In the genomic region with DNA sequence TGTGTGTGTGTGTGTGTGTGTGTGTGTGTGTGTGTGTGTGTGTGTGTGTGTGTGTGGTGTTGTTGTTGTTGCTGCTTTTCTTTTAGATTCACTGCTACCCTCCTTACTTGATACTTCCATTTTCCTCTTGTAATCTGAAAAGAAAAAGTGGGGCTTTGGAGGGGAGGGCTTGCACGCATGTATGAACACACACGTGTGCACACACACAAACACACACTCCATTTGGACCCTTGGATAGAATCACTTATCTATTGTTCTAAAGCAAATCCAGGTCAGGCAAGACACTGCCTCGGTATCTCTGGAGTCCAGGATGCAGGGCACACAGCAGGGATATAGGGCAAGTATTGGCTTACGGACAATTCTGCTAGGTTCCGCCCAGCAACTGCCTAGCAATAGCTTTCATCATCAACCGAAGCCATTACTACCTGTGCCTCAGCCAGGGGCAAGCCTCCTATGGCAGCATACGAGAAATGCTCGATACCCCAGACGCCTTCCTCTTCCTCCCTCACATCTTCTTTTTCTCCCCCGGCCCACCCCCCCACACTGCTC, we compare ENCODE assay signal across 12 mouse cellular contexts. TPM values are rescaled to one million over a fixed set of nuclear protein-coding genes. Genes with fewer than 3 reads are reported as not detected.
A peak's percentile ranks its signal among the peaks of the same experiment; 100 is the strongest.
DNase-seq lines count a peak whose midpoint lies in the region; ATAC-seq and TF ChIP-seq lines count a peak whose summit lies in the region.
"Had no signal": no experiment of that assay in that cellular context is flagged by ENCODE, and none has a peak within 500 bp of the region (broad histone marks: within the 10 kb centered on the region; RNA-seq: fewer than 3 reads in every experiment).

No protein-coding gene starts in this region.

- H3K27me3 ChIP-seq in lung, embryonic 14.5 days (ENCODE audit: insufficient read depth, low read length), result no peaks in the 10 kb centered on the region
- no peaks in the 10 kb centered on the region for H3K27me3 ChIP-seq in forebrain, embryonic 11.5 days (ENCODE audit: control insufficient read depth, insufficient read depth, low read length)
- no peaks in the 10 kb centered on the region for H3K27me3 ChIP-seq in midbrain, embryonic 14.5 days (ENCODE audit: control insufficient read depth, insufficient read depth, low read length)

- no peaks in the 10 kb centered on the region for H3K9me3 ChIP-seq in lung, embryonic 14.5 days (ENCODE audit: low read depth, low read length)
- H3K9me3 ChIP-seq in forebrain, embryonic 11.5 days (ENCODE audit: control insufficient read depth, low read length), result no peaks in the 10 kb centered on the region
- H3K9me3 ChIP-seq in midbrain, embryonic 14.5 days (ENCODE audit: control insufficient read depth, low read length), result no peaks in the 10 kb centered on the region

- peaks cover 4% of the 10 kb centered on the region; the same call in 1 of the 2 replicates for H3K4me1 ChIP-seq in lung, embryonic 14.5 days (ENCODE audit: insufficient read depth)
- H3K4me1 ChIP-seq in lung, adult 2 months (ENCODE audit: control insufficient read depth, insufficient read depth, low read length), result peaks cover 7% of the 10 kb centered on the region
- H3K4me1 ChIP-seq in forebrain, embryonic 11.5 days (replicated peaks; ENCODE audit: control insufficient read depth, insufficient read depth, low read length), result peaks cover 5% of the 10 kb centered on the region
- H3K4me1 ChIP-seq in midbrain, embryonic 14.5 days (ENCODE audit: control insufficient read depth, insufficient read depth, low read length), result peaks cover 21% of the 10 kb centered on the region

- H3K36me3 ChIP-seq in lung, embryonic 14.5 days (ENCODE audit: insufficient read depth), result peaks cover 46% of the 10 kb centered on the region
- H3K36me3 ChIP-seq in forebrain, embryonic 11.5 days (ENCODE audit: control insufficient read depth, insufficient read depth, low read length), result no peaks in the 10 kb centered on the region
- H3K36me3 ChIP-seq in midbrain, embryonic 14.5 days (ENCODE audit: control insufficient read depth, insufficient read depth, low read length), result no peaks in the 10 kb centered on the region

- no peak overlapping the region for H3K4me3 ChIP-seq in gastrocnemius, adult 2 months
- H3K4me3 ChIP-seq in lung, embryonic 14.5 days (ENCODE audit: low read depth, low read length), result no peak overlapping the region
- H3K4me3 ChIP-seq in lung, adult 2 months (replicated peaks; ENCODE audit: extremely low read depth, low read depth, low read length), result no peak overlapping the region
- no peak overlapping the region for H3K4me3 ChIP-seq in forebrain, embryonic 11.5 days (ENCODE audit: low read depth, low read length)
- no peak overlapping the region for H3K4me3 ChIP-seq in midbrain, embryonic 14.5 days (replicated peaks; ENCODE audit: low read depth, low read length)

- no peak for DNase-seq in gastrocnemius, adult 2 months
- no peak for DNase-seq in gastrocnemius, adult 8-10 months (ENCODE audit: low spot score in 2 of 2)
- no peak for DNase-seq in lung, embryonic 14.5 days
- no peak for DNase-seq in lung, adult 2 months
- DNase-seq in forebrain, embryonic 11.5 days (ENCODE audit: low spot score), result no peak
- DNase-seq in midbrain, embryonic 14.5 days, result peak; percentile 39
- DNase-seq in left cerebral cortex, adult 18-20 months (ENCODE audit: low spot score in 2 of 2), result no peak
- no peak for DNase-seq in cerebellum, postnatal 14 days
- DNase-seq: kidney, adult 11 months; left cerebral cortex, postnatal 4 days; right cerebral cortex, postnatal 25 days; thymus, postnatal 36 days had no signal

- no peak overlapping the region for H3K9ac ChIP-seq in lung, embryonic 14.5 days
- H3K9ac ChIP-seq in forebrain, embryonic 11.5 days (ENCODE audit: low read length), result peak overlapping the region; percentile 7; the same call in 1 of the 2 replicates
- H3K9ac ChIP-seq in midbrain, embryonic 14.5 days (replicated peaks; ENCODE audit: low read length), result no peak overlapping the region

- no peak overlapping the region for H3K4me2 ChIP-seq in lung, embryonic 14.5 days
- peak overlapping the region; percentile 1; the same call in 1 of the 2 replicates for H3K4me2 ChIP-seq in forebrain, embryonic 11.5 days (ENCODE audit: low read depth, low read length, severe bottlenecking)
- no peak overlapping the region for H3K4me2 ChIP-seq in midbrain, embryonic 14.5 days (ENCODE audit: low read length)

- no peak for TF ChIP-seq CTCF in gastrocnemius, adult 2 months (IDR thresholded peaks at IDR 0.05)
- no peak for TF ChIP-seq CTCF in lung, embryonic 14.5 days (IDR thresholded peaks at IDR 0.05; ENCODE audit: low read depth)
- no peak for TF ChIP-seq CTCF in lung, adult 2 months (IDR thresholded peaks at IDR 0.05; ENCODE audit: insufficient read depth, low read length)

- H3K27ac ChIP-seq in gastrocnemius, adult 2 months, result 0 out of 2 replicates have a peak overlapping the region, but pooled peaks have one; percentile 12
- 0 out of 2 replicates have a peak overlapping the region, but pooled peaks have one; percentile 27 for H3K27ac ChIP-seq in lung, embryonic 14.5 days (ENCODE audit: low read depth)
- peak overlapping the region; percentile 60 for H3K27ac ChIP-seq in forebrain, embryonic 11.5 days (ENCODE audit: low read depth, low read length)
- H3K27ac ChIP-seq in midbrain, embryonic 14.5 days (replicated peaks; ENCODE audit: low read depth, low read length), result peak overlapping the region; percentile 78

- intact Hi-C loops in gastrocnemius, adult 2 months (cut with DNase I), result no loop called here

- TF ChIP-seq POLR2A in lung, adult 2 months (IDR thresholded peaks at IDR 0.05; ENCODE audit: borderline replicate concordance, extremely low read depth, low read depth, low read length), result no peak

- no peak for ATAC-seq in lung, embryonic 14.5 days (ENCODE audit: insufficient read depth)
- peak; percentile 28 for ATAC-seq in forebrain, embryonic 11.5 days (replicated peaks; ENCODE audit: low FRiP score)
- ATAC-seq in midbrain, embryonic 14.5 days (ENCODE audit: low FRiP score, low TSS enrichment), result peak; percentile 29; the same call in 1 of the 2 replicates

- WGBS in lung, embryonic 14.5 days, result 69% methylated on average over 10 of the region's 10 CpGs
- WGBS in lung, adult 2 months, result 82% methylated on average over 10 of the region's 10 CpGs
- WGBS in forebrain, embryonic 11.5 days, result 49% methylated on average over 10 of the region's 10 CpGs
- 20% methylated on average over 10 of the region's 10 CpGs for WGBS in midbrain, embryonic 14.5 days

RNA-seq across cellular contexts. Expression of a gene that starts 45.2 kb away (rescaled TPM):
- 10 to 100 TPM in 1 of 2 experiments, 1 to 10 TPM in 1; 9.1 to 11.0 TPM for total RNA-seq in gastrocnemius, adult 2 months (2021)
- total RNA-seq in gastrocnemius, adult 8-10 months (2022), result 10 to 100 TPM in 3 of 4 experiments, 1 to 10 TPM in 1; 9.4 to 13.3 (median 10.7) TPM
- polyA plus RNA-seq in lung, embryonic 14.5 days (2014; fragmentation: Nextera tagmentation; extraction: Ambion mirVana), result 15.4 and 16.9 TPM in 2 replicates
- 9.7 and 12.5 TPM in 2 replicates for polyA plus RNA-seq in lung, adult 2 months (2012; rRNA removed)
- polyA plus RNA-seq in forebrain, embryonic 11.5 days (2014; fragmentation: Nextera tagmentation; extraction: Ambion mirVana), result 24.2 and 24.5 TPM in 2 replicates
- 6.6 and 11.5 TPM in 2 replicates for polyA plus RNA-seq in midbrain, embryonic 14.5 days (2014; fragmentation: Nextera tagmentation; extraction: Ambion mirVana)
- total RNA-seq in left cerebral cortex, adult 18-20 months (2021), result 10 to 100 TPM; 11.6 to 12.7 TPM

Comparison
In these comparisons a context has a peak if more than half of its experiments do, and no peak if none do; other contexts are left out.
1. H3K27ac ChIP-seq: peak in every context shown above with its lines; median percentile 78 in midbrain, embryonic 14.5 days; 60 in forebrain, embryonic 11.5 days; 27 in lung, embryonic 14.5 days; 12 in gastrocnemius, adult 2 months.